Mouse (Mus musculus) kidney, embryonic 16.5 days (tissue): ENCODE data around the gene Blzf1. TPM values are rescaled to one million over a fixed set of nuclear protein-coding genes. Genes with fewer than 3 reads are reported as not detected.

Experiments
- ATAC-seq: fragments of 200-750 bp; cut with Nextera tagmentation; 2 replicates; pipeline ENCODE4 v1.8.0; 2017; ENCODE audit warnings: moderate TSS enrichment; ENCODE audit not compliant: low FRiP score, low TSS enrichment
- H3K27ac ChIP-seq: fragments of 300-500 bp; sonication (generic); 2 replicates; pipeline ENCODE4 v1.5.1; 2014; ENCODE audit warnings: low read length
- H3K27me3 ChIP-seq: fragments of 300-500 bp; sonication (generic); 2 replicates; pipeline ENCODE4 v1.6.1; 2014; ENCODE audit warnings: low read length, control low read depth, mixed read lengths; ENCODE audit not compliant: insufficient read depth
- H3K36me3 ChIP-seq: fragments of 300-500 bp; sonication (generic); 2 replicates; pipeline ENCODE4 v1.6.1; 2014; ENCODE audit warnings: low read length, control low read depth, mixed read lengths; ENCODE audit not compliant: insufficient read depth
- H3K4me1 ChIP-seq: fragments of 300-500 bp; sonication (generic); 2 replicates; pipeline ENCODE4 v1.6.1; 2014; ENCODE audit warnings: low read length, control low read depth, mixed read lengths; ENCODE audit not compliant: insufficient read depth
- H3K4me2 ChIP-seq: fragments of 300-500 bp; sonication (generic); replicated peaks from 2 replicates; pipeline ENCODE4 v1.6.1; 2014; ENCODE audit warnings: low read depth, low read length
- H3K4me3 ChIP-seq: fragments of 300-500 bp; sonication (generic); 2 replicates; pipeline ENCODE4 v1.5.1; 2014; ENCODE audit warnings: mild to moderate bottlenecking, low read length
- H3K9ac ChIP-seq: fragments of 300-500 bp; sonication (generic); replicated peaks from 2 replicates; pipeline ENCODE4 v1.6.1; 2014; ENCODE audit warnings: low read length
- H3K9me3 ChIP-seq: fragments of 300-500 bp; sonication (generic); 2 replicates; pipeline ENCODE4 v1.6.1; 2016; ENCODE audit warnings: low read length, control low read depth
- WGBS: fragments of 180-500 bp; shearing (Covaris S2); extraction: QIAGEN DNeasy Blood & Tissue Kit; methylation state at CpG from one replicate; pipeline ENCODE4 v1.1.7; 2014; 5-methylcytosine and 5-hydroxymethylcytosine counted together
- polyA plus RNA-seq: library from polyadenylated mRNA; unstranded; fragments of >200 nt; fragmentation: Nextera tagmentation; extraction: Ambion mirVana; gene quantifications from 2 replicates; pipeline ENCODE4 v1.2.1, GENCODE M21; 2015

The Blzf1 gene
- polyA plus RNA-seq, 1 experiment from 2014 or later: 31.0 TPM

DNA sequence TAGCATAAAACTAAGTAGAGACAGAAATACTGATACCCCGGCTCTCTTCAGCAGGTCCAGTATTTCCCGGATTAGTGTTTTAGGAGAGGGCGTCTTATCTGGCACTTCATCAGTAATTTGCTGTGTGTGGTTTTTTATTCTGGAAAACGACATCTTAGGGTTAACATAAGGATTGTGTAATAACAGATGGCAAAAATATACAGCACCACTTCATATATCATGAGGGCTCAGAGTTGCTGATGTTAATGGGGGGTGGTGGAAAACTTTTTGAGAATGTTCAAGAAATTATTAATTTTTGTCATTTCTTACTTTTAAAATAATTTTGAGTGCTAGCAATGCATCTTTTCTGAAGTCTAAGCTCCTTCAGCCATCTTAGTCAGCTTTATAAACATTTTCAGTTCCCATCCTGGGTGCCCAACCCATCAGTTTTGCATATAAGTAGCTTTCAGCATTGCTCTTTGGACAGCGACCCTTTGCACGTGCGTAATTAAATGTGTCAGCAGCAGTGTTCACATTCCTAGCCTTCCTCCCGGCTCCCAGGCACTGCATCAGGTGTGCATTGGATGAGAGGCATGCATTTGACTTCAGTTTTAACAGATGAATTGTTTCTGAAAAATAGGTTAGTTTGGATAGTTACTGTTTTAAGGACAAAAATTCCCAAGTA is 15.8 kb upstream of the Blzf1 start:
- no peak overlapping the region for H3K4me2 ChIP-seq
- no peaks in the 10 kb centered on the region for H3K9me3 ChIP-seq
- H3K27ac ChIP-seq: no peak overlapping the region
- no peaks in the 10 kb centered on the region for H3K27me3 ChIP-seq
- H3K36me3 ChIP-seq: no peaks in the 10 kb centered on the region
- H3K4me3 ChIP-seq: no peak overlapping the region
- no peak overlapping the region for H3K9ac ChIP-seq
- H3K4me1 ChIP-seq: peaks cover 3% of the 10 kb centered on the region; the same call in 1 of the 2 replicates
- ATAC-seq: no peak
- 66% methylated on average over 8 of the region's 8 CpGs for WGBS

DNA sequence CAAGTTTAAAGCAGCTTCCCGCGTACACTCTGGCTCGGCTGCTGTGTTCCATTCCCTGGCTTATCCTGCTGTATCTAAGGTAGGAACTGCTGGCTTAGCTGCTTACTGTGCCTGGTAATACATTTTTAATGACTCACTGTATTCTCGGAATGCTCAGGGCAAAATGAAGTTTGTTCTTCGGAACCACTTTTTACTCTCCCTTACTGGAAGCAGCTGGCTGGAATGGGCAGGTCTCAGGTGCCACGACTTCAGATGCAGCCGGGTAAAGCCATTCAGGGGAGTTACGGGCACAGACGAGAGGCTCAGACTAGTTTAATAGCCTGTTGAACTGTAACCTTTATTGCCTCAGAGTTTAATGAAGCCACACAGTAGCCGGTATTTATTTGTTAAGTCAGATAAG is 14.1 kb upstream of the Blzf1 start:
- Histone ChIP-seq H3K4me1 (peaks cover 3% of the 10 kb centered on the region; the same call in 1 of the 2 replicates), H3K9ac (no peak overlapping the region), H3K27ac (peak overlapping the region; percentile 69), H3K9me3 (no peaks in the 10 kb centered on the region), H3K4me2 (no peak overlapping the region), H3K4me3 (no peak overlapping the region), H3K36me3 (no peaks in the 10 kb centered on the region), H3K27me3 (no peaks in the 10 kb centered on the region)
- WGBS: 55% methylated on average over 10 of the region's 10 CpGs
- ATAC-seq: peak; percentile 82

DNA sequence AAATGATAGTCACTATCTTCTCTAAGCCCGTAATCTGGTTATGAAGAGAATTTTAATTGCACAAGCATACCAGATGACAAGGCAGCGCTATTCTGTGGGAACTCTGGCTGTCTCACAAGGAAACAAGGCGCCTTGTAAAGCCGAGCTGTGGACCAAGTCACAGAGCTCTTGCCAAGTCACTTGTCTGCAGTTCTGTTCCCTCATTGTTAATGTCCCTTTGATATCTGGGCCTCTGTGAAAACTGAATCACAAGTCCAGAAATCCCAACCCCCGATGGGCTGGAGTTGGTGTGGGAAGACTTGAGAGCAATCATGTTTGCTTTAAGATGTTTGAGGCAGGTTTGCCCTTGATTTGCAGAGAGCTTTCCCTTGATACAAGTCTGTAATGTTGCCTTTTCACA is 13.4 kb upstream of the Blzf1 start:
- 84% methylated on average over 5 of the region's 5 CpGs for WGBS
- H3K27ac ChIP-seq: peak overlapping the region; percentile 69
- peaks cover 3% of the 10 kb centered on the region; the same call in 1 of the 2 replicates for H3K4me1 ChIP-seq
- H3K4me2 ChIP-seq: no peak overlapping the region
- no peak overlapping the region for H3K9ac ChIP-seq
- no peaks in the 10 kb centered on the region for H3K27me3 ChIP-seq
- no peaks in the 10 kb centered on the region for H3K9me3 ChIP-seq
- no peak for ATAC-seq
- no peak overlapping the region for H3K4me3 ChIP-seq
- no peaks in the 10 kb centered on the region for H3K36me3 ChIP-seq

GRCm38 (mm10) chr1:164319542-164320140 is 12.4 kb upstream of the Blzf1 start:
- no peak overlapping the region for H3K4me3 ChIP-seq
- ATAC-seq: no peak
- H3K27me3 ChIP-seq: no peaks in the 10 kb centered on the region
- H3K4me2 ChIP-seq: no peak overlapping the region
- H3K27ac ChIP-seq: no peak overlapping the region
- no peaks in the 10 kb centered on the region for H3K36me3 ChIP-seq
- no peak overlapping the region for H3K9ac ChIP-seq
- H3K9me3 ChIP-seq: no peaks in the 10 kb centered on the region
- 85% methylated on average over 14 of the region's 14 CpGs for WGBS
- H3K4me1 ChIP-seq: peaks cover 3% of the 10 kb centered on the region; the same call in 1 of the 2 replicates

- no peaks in the 10 kb centered on the region for H3K9me3 ChIP-seq
These were observed 11.2 kb upstream of the Blzf1 start for GRCm38 (mm10) chr1:164318474-164318873.

DNA sequence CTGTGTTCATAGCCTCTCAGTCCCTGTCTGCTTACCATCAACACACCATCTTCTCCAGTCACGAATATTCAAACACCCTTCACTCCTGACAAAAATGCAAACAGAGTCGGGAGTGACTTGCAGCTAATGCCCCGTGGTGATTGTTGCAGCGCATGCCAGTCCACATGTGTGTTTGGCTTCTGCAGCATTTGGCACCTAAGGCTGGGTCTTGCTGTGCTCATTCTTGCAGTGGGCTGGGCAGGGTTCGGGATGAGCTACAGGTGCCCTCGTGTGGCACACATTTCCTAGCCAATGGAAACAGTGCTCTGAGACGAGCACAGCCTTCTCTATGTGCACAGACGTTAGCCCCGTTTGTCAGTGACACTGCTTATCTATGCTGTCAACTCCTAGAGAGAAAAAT is 10.0 kb upstream of the Blzf1 start:
- Histone ChIP-seq H3K27me3 (no peaks in the 10 kb centered on the region), H3K4me3 (no peak overlapping the region), H3K9ac (no peak overlapping the region), H3K27ac (no peak overlapping the region), H3K9me3 (no peaks in the 10 kb centered on the region), H3K36me3 (peaks cover 4% of the 10 kb centered on the region; the same call in 1 of the 2 replicates), H3K4me2 (no peak overlapping the region), H3K4me1 (peaks cover 3% of the 10 kb centered on the region; the same call in 1 of the 2 replicates)
- WGBS: 86% methylated on average over 9 of the region's 9 CpGs
- no peak for ATAC-seq

More at GRCm38 (mm10) chr1:164318474-164318873, 11.2 kb upstream of the Blzf1 start:
- H3K27me3 ChIP-seq: no peaks in the 10 kb centered on the region
- peaks cover 4% of the 10 kb centered on the region; the same call in 1 of the 2 replicates for H3K36me3 ChIP-seq
- ATAC-seq: no peak
- no peak overlapping the region for H3K9ac ChIP-seq
- peaks cover 3% of the 10 kb centered on the region; the same call in 1 of the 2 replicates for H3K4me1 ChIP-seq
- H3K4me3 ChIP-seq: no peak overlapping the region
- 94% methylated on average over 5 of the region's 5 CpGs for WGBS
- H3K27ac ChIP-seq: no peak overlapping the region
- no peak overlapping the region for H3K4me2 ChIP-seq

DNA sequence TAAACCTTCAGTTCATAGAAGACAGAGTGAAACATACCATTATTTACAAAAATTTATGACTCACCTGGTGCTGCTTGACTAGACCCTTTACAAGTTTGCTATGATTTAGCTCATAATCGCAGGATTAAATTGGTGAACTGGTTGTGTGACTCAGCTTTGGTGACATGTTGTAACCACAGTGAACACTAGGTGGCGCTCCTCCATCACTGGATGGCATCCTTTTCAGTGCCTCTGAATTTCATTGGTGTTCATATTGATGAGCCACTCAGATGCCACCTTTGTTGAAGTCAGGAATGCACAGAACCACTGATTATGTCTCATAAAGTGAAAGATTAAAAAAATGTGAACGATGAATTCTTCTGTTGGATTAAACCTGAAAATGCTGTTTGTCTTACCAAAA is 9.4 kb upstream of the Blzf1 start:
- Histone ChIP-seq H3K4me1 (peaks cover 3% of the 10 kb centered on the region; the same call in 1 of the 2 replicates), H3K9ac (no peak overlapping the region), H3K27me3 (no peaks in the 10 kb centered on the region), H3K4me2 (no peak overlapping the region), H3K4me3 (no peak overlapping the region), H3K27ac (no peak overlapping the region), H3K9me3 (no peaks in the 10 kb centered on the region), H3K36me3 (peaks cover 4% of the 10 kb centered on the region; the same call in 1 of the 2 replicates)
- no peak for ATAC-seq
- 30% methylated on average over 3 of the region's 3 CpGs for WGBS

- Histone ChIP-seq H3K4me1 (no peaks in the 10 kb centered on the region), H3K9me3 (no peaks in the 10 kb centered on the region), H3K36me3 (peaks cover 7% of the 10 kb centered on the region), H3K4me2 (no peak overlapping the region), H3K4me3 (no peak overlapping the region), H3K27me3 (no peaks in the 10 kb centered on the region), H3K27ac (no peak overlapping the region), H3K9ac (no peak overlapping the region)
- no peak for ATAC-seq
- WGBS: 68% methylated on average over 8 of the region's 8 CpGs
These were observed 8.0 kb upstream of the Blzf1 start for GRCm38 (mm10) chr1:164315266-164315665.

DNA sequence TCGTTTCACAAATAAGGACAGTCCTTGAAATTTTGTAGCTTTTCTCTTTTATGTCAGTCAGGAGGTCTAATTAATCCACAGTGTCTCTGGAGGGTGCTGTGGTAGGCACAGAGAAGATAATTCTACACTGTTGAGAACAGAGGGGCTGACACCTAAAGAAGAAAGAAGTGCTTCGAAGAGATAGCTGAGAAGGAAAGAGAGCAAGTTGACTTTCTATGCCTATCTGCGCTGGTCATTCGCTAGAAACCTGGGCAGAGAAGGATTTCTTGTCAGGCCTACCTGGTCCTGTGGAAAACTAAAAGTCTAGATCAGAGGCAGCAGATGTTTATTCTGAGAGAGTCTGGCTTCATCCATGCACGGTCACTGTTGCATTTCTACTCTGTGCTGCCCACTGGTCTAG is 6.8 kb upstream of the Blzf1 start:
- Histone ChIP-seq H3K36me3 (peaks cover 7% of the 10 kb centered on the region), H3K4me3 (no peak overlapping the region), H3K27ac (no peak overlapping the region), H3K27me3 (no peaks in the 10 kb centered on the region), H3K9ac (no peak overlapping the region), H3K4me2 (no peak overlapping the region), H3K9me3 (no peaks in the 10 kb centered on the region), H3K4me1 (no peaks in the 10 kb centered on the region)
- WGBS: 94% methylated on average over 5 of the region's 5 CpGs
- ATAC-seq: no peak

DNA sequence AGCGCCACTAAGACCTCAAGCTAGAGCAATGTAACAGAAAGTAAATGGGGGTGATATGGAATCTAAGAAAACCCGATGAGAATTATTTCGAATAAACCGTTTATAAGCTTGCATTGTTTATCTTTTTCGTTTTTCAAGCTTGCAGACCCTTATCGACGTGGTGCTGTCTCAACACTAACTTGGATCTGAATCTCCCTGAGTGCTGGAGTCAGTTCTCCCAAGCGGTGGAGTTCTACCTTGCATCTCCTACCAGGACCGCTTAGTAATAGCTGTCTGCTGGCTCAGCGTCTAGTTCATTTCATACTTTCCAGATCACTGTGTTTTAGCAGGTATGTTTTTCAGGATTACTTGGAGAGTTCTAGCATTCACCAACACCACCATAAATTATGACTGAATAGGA is 633 bp upstream of the Blzf1 start:
- H3K27me3 ChIP-seq: no peaks in the 10 kb centered on the region
- peaks cover 10% of the 10 kb centered on the region for H3K4me1 ChIP-seq
- 11% methylated on average over 10 of the region's 10 CpGs for WGBS
- no peaks in the 10 kb centered on the region for H3K9me3 ChIP-seq
- peak overlapping the region; percentile 35; the same call in 1 of the 2 replicates for H3K27ac ChIP-seq
- peak overlapping the region; percentile 69 for H3K9ac ChIP-seq
- peak overlapping the region; percentile 88 for H3K4me3 ChIP-seq
- peak overlapping the region; percentile 73 for H3K4me2 ChIP-seq
- ATAC-seq: no peak
- peaks cover 5% of the 10 kb centered on the region; the same call in 1 of the 2 replicates for H3K36me3 ChIP-seq
